Comparison of ENCODE assay signal across 8 mouse cellular contexts in the genomic region with DNA sequence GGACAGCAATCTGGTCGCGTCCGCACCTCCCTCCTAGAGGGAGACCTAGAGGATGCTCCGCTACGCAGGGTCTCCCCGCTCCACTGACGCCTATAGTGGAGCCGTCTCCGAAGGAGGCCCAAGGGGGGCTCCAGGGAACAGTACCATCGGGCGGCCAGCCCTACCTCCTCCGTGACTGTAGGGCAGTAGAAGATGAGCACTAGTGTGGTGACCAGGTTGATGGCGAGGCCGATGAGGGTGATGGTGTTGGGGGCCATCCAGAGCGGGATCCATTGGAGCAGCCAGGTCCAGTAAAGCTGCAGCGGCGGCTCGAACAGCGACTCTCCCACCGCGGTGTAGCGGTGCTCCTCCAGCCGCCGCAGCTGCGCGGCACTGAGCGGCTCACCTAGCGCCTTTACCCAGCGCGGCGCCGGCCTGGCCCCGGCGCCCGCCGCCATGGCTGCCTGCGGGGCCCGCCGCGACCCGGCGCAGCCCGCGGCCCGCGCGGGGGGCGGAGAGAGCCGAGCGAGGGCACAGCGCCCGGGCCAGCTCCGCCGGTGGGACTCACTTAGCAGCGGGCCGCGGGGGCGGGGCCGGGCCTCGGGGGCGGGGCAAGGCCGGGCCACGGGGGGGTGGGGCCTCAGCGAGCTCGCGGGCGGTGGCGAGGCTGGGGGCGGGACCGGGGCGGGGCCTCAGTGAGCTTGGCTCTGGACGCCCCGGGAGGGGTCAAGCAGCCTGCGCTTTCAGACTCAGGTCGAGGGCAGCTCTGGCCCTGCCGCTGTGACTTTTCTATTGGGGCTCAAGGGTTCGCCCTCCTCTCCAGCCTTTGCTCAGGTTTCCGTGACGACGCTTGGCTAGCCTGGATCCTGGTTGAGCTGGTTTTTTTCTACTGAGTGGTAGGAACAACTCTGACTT. TPM values are rescaled to one million over a fixed set of nuclear protein-coding genes. Genes with fewer than 3 reads are reported as not detected.
DNase-seq lines count a peak whose midpoint lies in the region; ATAC-seq and TF ChIP-seq lines count a peak whose summit lies in the region.

A gene (minus strand): TSS at position 653 of the 894 bp plus-strand sequence.

- no peaks in the 10 kb centered on the region for H3K9me3 ChIP-seq in ES-Bruce4 (replicated peaks; ENCODE audit: control insufficient read depth, insufficient read depth, low read length, poor library complexity, severe bottlenecking)
- no peaks in the 10 kb centered on the region for H3K9me3 ChIP-seq in forebrain, embryonic 13.5 days (replicated peaks)
- no peaks in the 10 kb centered on the region for H3K9me3 ChIP-seq in heart, postnatal 0 days (replicated peaks; ENCODE audit: control insufficient read depth, low read length)
- H3K9me3 ChIP-seq in liver, postnatal 0 days (ENCODE audit: low read length), result no peaks in the 10 kb centered on the region
- no peaks in the 10 kb centered on the region for H3K9me3 ChIP-seq in neural tube, embryonic 14.5 days (ENCODE audit: control insufficient read depth, low read length)

- no peaks in the 10 kb centered on the region for H3K27me3 ChIP-seq in ES-Bruce4 (ENCODE audit: control insufficient read depth, insufficient read depth, low read length, poor library complexity, severe bottlenecking)
- no peaks in the 10 kb centered on the region for H3K27me3 ChIP-seq in forebrain, embryonic 13.5 days
- H3K27me3 ChIP-seq in heart, postnatal 0 days (ENCODE audit: control insufficient read depth, insufficient read depth, low read length), result no peaks in the 10 kb centered on the region
- no peaks in the 10 kb centered on the region for H3K27me3 ChIP-seq in liver, postnatal 0 days (ENCODE audit: insufficient read depth, low read length)
- H3K27me3 ChIP-seq in neural tube, embryonic 14.5 days (ENCODE audit: control insufficient read depth, insufficient read depth, low read length), result no peaks in the 10 kb centered on the region

- peak within 1 kb of the TSS; percentile 78 for H3K9ac ChIP-seq in ES-Bruce4 (ENCODE audit: low read depth, poor library complexity, severe bottlenecking)
- peak within 1 kb of the TSS; percentile 87 for H3K9ac ChIP-seq in forebrain, embryonic 13.5 days
- peak within 1 kb of the TSS; percentile 85 for H3K9ac ChIP-seq in heart, postnatal 0 days (replicated peaks; ENCODE audit: low read depth, low read length)
- H3K9ac ChIP-seq in liver, postnatal 0 days (replicated peaks), result peak within 1 kb of the TSS; percentile 83
- H3K9ac ChIP-seq in neural tube, embryonic 14.5 days (replicated peaks; ENCODE audit: low read depth, low read length), result peak within 1 kb of the TSS; percentile 86

- no peak for TF ChIP-seq EP300 in ES-Bruce4 (IDR thresholded peaks at IDR 0.05; ENCODE audit: insufficient read depth, low read depth, low read length)
- no peak for TF ChIP-seq EP300 in heart, postnatal 0 days (IDR thresholded peaks at IDR 0.05; ENCODE audit: low read depth)
- no peak for TF ChIP-seq EP300 in liver, postnatal 0 days (IDR thresholded peaks at IDR 0.05; ENCODE audit: low read depth)

- H3K4me3 ChIP-seq in ES-Bruce4 (ENCODE audit: low read depth, low read length), result peak within 1 kb of the TSS; percentile 93
- peak within 1 kb of the TSS; percentile 75 for H3K4me3 ChIP-seq in forebrain, embryonic 13.5 days
- H3K4me3 ChIP-seq in heart, postnatal 0 days (ENCODE audit: low read depth, low read length), result peak within 1 kb of the TSS; percentile 80
- peak within 1 kb of the TSS; percentile 72 for H3K4me3 ChIP-seq in liver, postnatal 0 days (ENCODE audit: low read depth, low read length)
- peak within 1 kb of the TSS; percentile 75 for H3K4me3 ChIP-seq in neural tube, embryonic 14.5 days (ENCODE audit: low read depth, low read length)

- under 1% methylated on average over 30 of the region's 80 CpGs for WGBS in forebrain, embryonic 13.5 days
- WGBS in heart, postnatal 0 days, result 0% methylated on average over 50 of the region's 80 CpGs
- under 1% methylated on average over 57 of the region's 80 CpGs for WGBS in liver, postnatal 0 days (ENCODE audit: insufficient replicate concordance)
- WGBS in neural tube, embryonic 14.5 days, result under 1% methylated on average over 53 of the region's 80 CpGs

- ATAC-seq in forebrain, embryonic 13.5 days, result peak; percentile 95
- ATAC-seq in heart, postnatal 0 days (ENCODE audit: insufficient read depth, low read depth), result peak; percentile 96
- peak; percentile 97 for ATAC-seq in liver, postnatal 0 days
- peak; percentile 97 for ATAC-seq in neural tube, embryonic 14.5 days (ENCODE audit: low read depth)

- H3K27ac ChIP-seq in ES-Bruce4 (ENCODE audit: insufficient read depth, low read length), result 0 out of 2 replicates have a peak within 1 kb of the TSS, but pooled peaks have one; percentile 12
- H3K27ac ChIP-seq in forebrain, embryonic 13.5 days, result peak within 1 kb of the TSS; percentile 28
- peak within 1 kb of the TSS; percentile 82 for H3K27ac ChIP-seq in heart, postnatal 0 days (ENCODE audit: low read depth)
- H3K27ac ChIP-seq in liver, postnatal 0 days (ENCODE audit: low read depth), result peak within 1 kb of the TSS; percentile 60
- H3K27ac ChIP-seq in neural tube, embryonic 14.5 days (ENCODE audit: low read depth, low read length), result peak within 1 kb of the TSS; percentile 77

- peaks cover 4% of the 10 kb centered on the region for H3K4me1 ChIP-seq in ES-Bruce4 (ENCODE audit: control insufficient read depth, insufficient read depth, low read length)
- peaks cover 17% of the 10 kb centered on the region for H3K4me1 ChIP-seq in forebrain, embryonic 13.5 days
- H3K4me1 ChIP-seq in heart, postnatal 0 days (ENCODE audit: control insufficient read depth, insufficient read depth), result no peaks in the 10 kb centered on the region; the same call in 1 of the 2 replicates
- H3K4me1 ChIP-seq in liver, postnatal 0 days (ENCODE audit: insufficient read depth), result peaks cover 5% of the 10 kb centered on the region
- peaks cover 3% of the 10 kb centered on the region; the same call in 1 of the 2 replicates for H3K4me1 ChIP-seq in neural tube, embryonic 14.5 days (ENCODE audit: control insufficient read depth, insufficient read depth, low read length)

- H3K4me2 ChIP-seq in forebrain, embryonic 13.5 days, result peak within 1 kb of the TSS; percentile 75
- H3K4me2 ChIP-seq in heart, postnatal 0 days (ENCODE audit: low read depth, low read length), result peak within 1 kb of the TSS; percentile 77
- peak within 1 kb of the TSS; percentile 93 for H3K4me2 ChIP-seq in liver, postnatal 0 days (ENCODE audit: low read depth, low read length)
- H3K4me2 ChIP-seq in neural tube, embryonic 14.5 days (ENCODE audit: low read depth, low read length), result peak within 1 kb of the TSS; percentile 83

- TF ChIP-seq POLR2A in ES-Bruce4 (IDR thresholded peaks at IDR 0.05; ENCODE audit: insufficient read depth, low read length), result peak; percentile 13

- TF ChIP-seq CTCF in ES-Bruce4 (IDR thresholded peaks at IDR 0.05; ENCODE audit: low read depth, low read length), result no peak
- no peak for TF ChIP-seq CTCF in heart, postnatal 0 days (IDR thresholded peaks at IDR 0.05; ENCODE audit: low read depth)
- TF ChIP-seq CTCF in liver, postnatal 0 days (IDR thresholded peaks at IDR 0.05; ENCODE audit: low read depth), result no peak

- H3K36me3 ChIP-seq in ES-Bruce4 (ENCODE audit: control insufficient read depth, insufficient read depth, low read length, poor library complexity, severe bottlenecking), result no peaks in the 10 kb centered on the region
- H3K36me3 ChIP-seq in forebrain, embryonic 13.5 days (ENCODE audit: poor library complexity, severe bottlenecking), result no peaks in the 10 kb centered on the region
- no peaks in the 10 kb centered on the region for H3K36me3 ChIP-seq in heart, postnatal 0 days (replicated peaks; ENCODE audit: control insufficient read depth, insufficient read depth, low read length)
- H3K36me3 ChIP-seq in liver, postnatal 0 days (replicated peaks; ENCODE audit: insufficient read depth, low read length), result no peaks in the 10 kb centered on the region
- no peaks in the 10 kb centered on the region for H3K36me3 ChIP-seq in neural tube, embryonic 14.5 days (ENCODE audit: control insufficient read depth, insufficient read depth, low read length)

- peak; percentile 70 for DNase-seq in c-Kit-positive CD71-positive TER-119-positive erythroid progenitor cells, embryonic 14.5 days (ENCODE audit: low spot score)
- DNase-seq in heart, postnatal 0 days (ENCODE audit: low spot score), result peak; percentile 82
- peak; percentile 92 to 95 for DNase-seq in kidney, postnatal 4 days
- peak; percentile 95 for DNase-seq in liver, postnatal 0 days
- peak; percentile 95 for DNase-seq in testis, postnatal 10 days (ENCODE audit: low spot score)

RNA-seq across cellular contexts. Expression of the gene that starts here (rescaled TPM):
- polyA plus RNA-seq in ES-Bruce4 (2011; ENCODE audit: insufficient read depth, insufficient read length, low read depth, missing spikeins), result 17.9 and 18.0 TPM in 2 replicates
- 5.2 and 5.7 TPM in 2 replicates for polyA plus RNA-seq in forebrain, embryonic 13.5 days (2015; fragmentation: Nextera tagmentation; extraction: Ambion mirVana)
- total RNA-seq in heart, postnatal 0 days (2014; rRNA removed; ENCODE audit: low replicate concordance), result 85.7 and 142 TPM in 2 replicates
- polyA plus RNA-seq in heart, postnatal 0 days (2015; fragmentation: Nextera tagmentation; extraction: Ambion mirVana), result 94.1 and 99.9 TPM in 2 replicates
- 12.7 and 14.9 TPM in 2 replicates for polyA plus RNA-seq in liver, postnatal 0 days (2015; fragmentation: Nextera tagmentation; extraction: Ambion mirVana)
- 12.9 and 15.2 TPM in 2 replicates for polyA plus RNA-seq in neural tube, embryonic 14.5 days (2014; fragmentation: Nextera tagmentation; extraction: Ambion mirVana)

Comparison
In these comparisons a context has a peak if more than half of its experiments do, and no peak if none do; other contexts are left out.
1. Peak in every context shown above with its lines: DNase-seq, ATAC-seq, H3K4me3 ChIP-seq and H3K27ac ChIP-seq.
2. H3K27ac ChIP-seq: peak in every context shown above with its lines; median percentile 82 in heart, postnatal 0 days; 77 in neural tube, embryonic 14.5 days; 60 in liver, postnatal 0 days; 28 in forebrain, embryonic 13.5 days; 12 in ES-Bruce4.